Mouse (Mus musculus) bone marrow macrophage, adult 2 months (primary cell): Measurements from ENCODE around the gene Bcl2l1.

ENCODE experiments used
- CTCF ChIP-seq: IDR thresholded peaks from 2 replicates; pipeline ENCODE4 v1.5.1; 2012; ENCODE audit warnings: low read depth, mild to moderate bottlenecking, low read length, moderate library complexity
- POLR2A ChIP-seq: IDR thresholded peaks from 2 replicates; pipeline ENCODE4 v1.6.1; 2012; ENCODE audit warnings: mild to moderate bottlenecking, low read depth, low read length, borderline replicate concordance

DNA sequence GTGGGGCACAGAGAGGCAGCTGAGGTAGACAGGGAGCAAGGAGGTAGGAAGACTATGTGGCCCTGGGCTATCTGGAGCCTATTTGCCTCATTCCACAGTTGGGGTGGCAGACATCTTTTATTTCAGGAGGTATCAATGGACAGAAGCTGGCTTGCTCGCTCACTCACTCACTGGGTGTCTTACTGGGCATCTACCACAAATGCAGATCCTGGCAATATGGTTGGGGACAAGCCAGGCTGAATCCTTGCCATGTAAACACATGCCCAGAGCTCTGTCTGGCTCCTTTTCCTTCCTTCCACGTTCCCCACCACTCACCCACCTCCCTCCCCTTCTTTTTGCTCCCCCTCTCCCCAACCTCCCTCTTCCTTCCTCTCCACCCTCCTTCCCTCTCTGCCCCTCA is 74.0 kb downstream of the Bcl2l1 start:
- no peak for TF ChIP-seq CTCF
- no peak for TF ChIP-seq POLR2A
